Mouse (Mus musculus): ENCODE data around the gene Card10. TPM values are rescaled to one million over a fixed set of nuclear protein-coding genes. Genes with fewer than 3 reads are reported as not detected.

Card10 gene
- polyA plus RNA-seq, 1 experiment from 2014 or later, result 10.2 TPM

DNA sequence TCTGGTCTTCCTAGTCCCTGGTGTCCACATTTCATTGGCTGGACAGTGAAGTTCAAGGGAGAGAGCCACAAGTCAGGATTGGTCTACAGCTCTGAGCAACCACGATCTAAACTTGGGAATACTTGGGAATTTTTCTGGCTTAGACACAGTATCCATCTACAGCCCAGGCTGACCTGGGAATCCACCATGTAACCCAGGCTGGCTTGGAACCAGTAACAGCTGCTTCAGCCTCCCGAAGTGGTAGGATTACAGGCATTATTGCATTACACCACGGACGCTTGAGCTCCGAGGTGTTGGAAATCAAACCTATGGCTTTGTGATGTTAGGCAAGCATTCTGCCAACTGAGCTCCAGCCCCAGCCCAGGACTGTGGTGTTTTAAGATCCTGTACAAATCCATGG is 39.1 kb downstream of the Card10 start:
- Histone ChIP-seq H3K27ac (ENCODE audit: low read depth, low read length) (no peak overlapping the region), H3K4me2 (replicated peaks; ENCODE audit: low read depth, low read length) (no peak overlapping the region), H3K4me1 (ENCODE audit: control insufficient read depth, insufficient read depth, low read length) (no peaks in the 10 kb centered on the region), H3K9ac (ENCODE audit: low read depth, low read length) (no peak overlapping the region), H3K36me3 (ENCODE audit: control insufficient read depth, insufficient read depth, low read length) (no peaks in the 10 kb centered on the region), H3K27me3 (ENCODE audit: control insufficient read depth, insufficient read depth, low read length) (no peaks in the 10 kb centered on the region), H3K9me3 (ENCODE audit: control insufficient read depth, low read length) (peaks cover 2% of the 10 kb centered on the region; the same call in 1 of the 2 replicates), H3K4me3 (ENCODE audit: low read length) (no peak overlapping the region)
- no peak for ATAC-seq (ENCODE audit: low FRiP score, low TSS enrichment)
- WGBS, result 44% methylated on average over 5 of the region's 5 CpGs

DNA sequence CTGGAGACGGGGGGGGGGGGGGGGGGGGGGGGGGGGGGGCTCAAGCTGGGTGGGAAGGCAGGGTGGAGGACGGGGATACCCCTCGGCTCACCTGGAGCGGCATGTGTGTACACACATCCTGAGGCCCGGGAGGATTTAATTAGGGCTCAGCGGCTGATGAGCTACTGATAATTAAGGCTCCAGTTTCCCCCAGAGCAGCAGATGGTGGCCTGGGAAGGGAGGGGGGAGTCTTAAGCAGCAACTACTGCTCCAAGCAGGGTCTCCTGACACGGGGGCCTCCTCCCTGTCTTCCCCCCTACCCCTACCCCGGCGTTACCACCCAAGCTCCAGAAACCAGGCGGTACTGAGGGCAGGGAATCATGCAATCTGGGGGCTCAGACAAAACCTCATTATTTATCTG is 39.6 kb downstream of the Card10 start:
- WGBS, result 27% methylated on average over 9 of the region's 10 CpGs
- no peaks in the 10 kb centered on the region for H3K36me3 ChIP-seq (ENCODE audit: control insufficient read depth, insufficient read depth, low read length)

DNA sequence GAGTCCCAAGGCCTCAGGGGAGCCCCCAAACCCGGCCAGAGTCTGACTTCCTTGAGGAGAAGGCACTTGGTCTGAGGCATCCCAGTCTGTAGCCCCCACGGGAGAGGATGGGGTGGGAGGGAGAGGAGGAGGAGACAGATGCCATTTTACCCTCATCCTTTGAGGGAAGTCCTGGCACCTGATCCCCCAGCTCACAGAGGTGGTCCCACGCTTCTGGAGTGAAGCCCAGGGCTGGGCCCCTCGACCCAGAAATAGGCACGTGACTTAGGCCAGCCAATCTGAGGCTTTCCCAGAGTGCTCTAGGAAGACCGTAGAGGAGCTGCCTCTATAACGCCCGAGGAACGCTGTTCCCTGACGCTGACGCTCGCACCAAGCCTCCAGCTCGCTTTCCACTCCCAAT is 41.7 kb downstream of the Card10 start:
- H3K9me3 ChIP-seq (ENCODE audit: control insufficient read depth, low read length), result no peaks in the 10 kb centered on the region
- no peak overlapping the region for H3K27ac ChIP-seq (ENCODE audit: low read depth, low read length)
- H3K9ac ChIP-seq (ENCODE audit: low read depth, low read length), result no peak overlapping the region
- H3K36me3 ChIP-seq (ENCODE audit: control insufficient read depth, insufficient read depth, low read length), result no peaks in the 10 kb centered on the region
- H3K4me2 ChIP-seq (replicated peaks; ENCODE audit: low read depth, low read length), result no peak overlapping the region
- WGBS, result 81% methylated on average over 13 of the region's 13 CpGs
- H3K4me1 ChIP-seq (ENCODE audit: control insufficient read depth, insufficient read depth, low read length), result no peaks in the 10 kb centered on the region
- no peak overlapping the region for H3K4me3 ChIP-seq (ENCODE audit: low read length)
- no peak for ATAC-seq (ENCODE audit: low FRiP score, low TSS enrichment)
- no peaks in the 10 kb centered on the region for H3K27me3 ChIP-seq (ENCODE audit: control insufficient read depth, insufficient read depth, low read length)

More for the DNA sequence above, 39.6 kb downstream of the Card10 start:
- H3K4me1 ChIP-seq (ENCODE audit: control insufficient read depth, insufficient read depth, low read length), result no peaks in the 10 kb centered on the region
- ATAC-seq (ENCODE audit: low FRiP score, low TSS enrichment), result no peak
- H3K4me2 ChIP-seq (replicated peaks; ENCODE audit: low read depth, low read length), result no peak overlapping the region
- H3K27ac ChIP-seq (ENCODE audit: low read depth, low read length), result no peak overlapping the region
- H3K9me3 ChIP-seq (ENCODE audit: control insufficient read depth, low read length), result no peaks in the 10 kb centered on the region
- H3K27me3 ChIP-seq (ENCODE audit: control insufficient read depth, insufficient read depth, low read length), result no peaks in the 10 kb centered on the region
- H3K9ac ChIP-seq (ENCODE audit: low read depth, low read length), result no peak overlapping the region
- H3K4me3 ChIP-seq (ENCODE audit: low read length), result no peak overlapping the region

DNA sequence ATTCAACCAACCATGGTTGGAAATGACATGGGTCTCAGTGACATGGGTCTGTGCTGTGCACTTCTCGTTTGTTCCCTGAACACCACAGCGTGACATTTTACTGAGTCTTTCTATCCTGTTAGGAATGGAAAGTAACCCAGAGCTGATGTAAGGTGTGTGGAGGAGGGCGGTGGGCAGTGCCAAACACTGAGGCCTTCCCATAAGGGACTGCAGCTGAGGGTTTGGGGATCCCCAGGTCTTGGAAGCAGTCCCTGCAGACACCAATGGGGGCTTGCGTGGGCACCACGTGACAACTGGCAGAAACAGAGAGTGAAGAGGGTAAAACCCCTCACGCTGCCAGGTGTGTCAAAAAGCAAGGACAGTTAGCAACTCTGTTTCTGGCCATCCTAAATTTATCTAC is 44.7 kb downstream of the Card10 start:
- WGBS, result 88% methylated on average over 6 of the region's 6 CpGs

DNA sequence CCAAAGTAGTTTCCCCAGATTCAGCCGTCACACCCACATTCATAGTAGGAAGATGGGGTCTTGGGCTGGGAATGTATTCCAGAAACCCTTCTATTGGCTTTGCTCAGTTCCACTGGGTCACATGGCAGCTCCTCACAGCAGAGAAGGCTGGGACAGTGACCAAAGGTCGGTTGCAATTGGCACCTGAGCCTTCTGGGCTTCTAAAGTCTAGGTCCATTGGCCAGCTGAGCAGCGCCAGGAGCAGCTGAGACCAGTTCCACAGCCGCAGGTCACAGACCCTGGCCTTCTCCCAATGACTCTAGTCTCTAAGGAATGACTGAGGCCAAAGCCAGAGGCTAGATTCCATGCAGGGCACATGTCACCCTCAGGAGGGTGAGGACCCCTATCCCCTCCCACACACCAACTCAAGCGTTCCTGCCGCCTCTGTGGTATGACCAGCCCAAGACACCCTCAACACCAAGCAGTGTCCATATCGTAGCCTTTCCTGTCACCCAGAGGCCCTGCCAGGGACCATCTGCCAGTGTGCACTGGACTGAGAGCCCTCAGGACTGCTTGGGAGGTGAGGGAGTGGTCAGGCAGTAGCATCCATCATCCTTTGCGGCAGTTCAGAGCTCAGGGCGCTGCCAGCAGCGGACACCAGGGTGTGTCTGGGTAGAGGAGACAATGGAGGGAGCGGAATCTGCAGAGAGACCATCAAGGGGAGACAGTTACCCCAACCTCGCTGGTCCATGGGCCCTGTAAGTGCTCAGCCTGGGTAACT is 46.7 kb downstream of the Card10 start:
- 67% methylated on average over 12 of the region's 12 CpGs for WGBS
- Histone ChIP-seq H3K4me2 (replicated peaks; ENCODE audit: low read depth, low read length) (no peak overlapping the region), H3K27me3 (ENCODE audit: control insufficient read depth, insufficient read depth, low read length) (no peaks in the 10 kb centered on the region), H3K9me3 (ENCODE audit: control insufficient read depth, low read length) (no peaks in the 10 kb centered on the region), H3K36me3 (ENCODE audit: control insufficient read depth, insufficient read depth, low read length) (no peaks in the 10 kb centered on the region), H3K27ac (ENCODE audit: low read depth, low read length) (no peak overlapping the region), H3K4me3 (ENCODE audit: low read length) (no peak overlapping the region), H3K9ac (ENCODE audit: low read depth, low read length) (no peak overlapping the region), H3K4me1 (ENCODE audit: control insufficient read depth, insufficient read depth, low read length) (no peaks in the 10 kb centered on the region)
- ATAC-seq (ENCODE audit: low FRiP score, low TSS enrichment), result no peak

More for the DNA sequence above, 44.7 kb downstream of the Card10 start:
- no peaks in the 10 kb centered on the region for H3K9me3 ChIP-seq (ENCODE audit: control insufficient read depth, low read length)
- no peak overlapping the region for H3K4me2 ChIP-seq (replicated peaks; ENCODE audit: low read depth, low read length)
- H3K27ac ChIP-seq (ENCODE audit: low read depth, low read length), result no peak overlapping the region
- no peaks in the 10 kb centered on the region for H3K27me3 ChIP-seq (ENCODE audit: control insufficient read depth, insufficient read depth, low read length)
- no peaks in the 10 kb centered on the region for H3K36me3 ChIP-seq (ENCODE audit: control insufficient read depth, insufficient read depth, low read length)
- no peaks in the 10 kb centered on the region for H3K4me1 ChIP-seq (ENCODE audit: control insufficient read depth, insufficient read depth, low read length)
- H3K9ac ChIP-seq (ENCODE audit: low read depth, low read length), result no peak overlapping the region
- no peak overlapping the region for H3K4me3 ChIP-seq (ENCODE audit: low read length)
- ATAC-seq (ENCODE audit: low FRiP score, low TSS enrichment), result no peak

DNA sequence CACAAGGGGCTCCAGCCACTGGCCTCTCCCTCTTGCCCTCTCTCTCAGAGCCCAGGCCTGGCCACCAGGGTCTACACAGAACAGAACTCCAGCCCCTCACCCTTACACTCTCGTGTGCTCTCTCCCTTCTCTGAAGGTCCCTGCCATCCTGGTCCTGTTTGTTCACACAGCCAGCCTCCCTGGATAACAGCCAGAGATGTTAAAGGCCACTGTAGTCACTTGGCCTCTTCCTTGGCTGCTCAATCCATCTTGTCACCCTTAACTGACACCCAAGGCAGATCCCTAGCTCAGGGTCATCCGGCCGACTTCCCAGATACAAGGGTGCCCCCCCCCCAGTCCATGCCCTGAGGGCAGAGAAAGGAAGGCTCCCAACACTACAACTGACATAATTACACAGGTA is 47.6 kb downstream of the Card10 start:
- Histone ChIP-seq H3K27me3 (ENCODE audit: control insufficient read depth, insufficient read depth, low read length) (no peaks in the 10 kb centered on the region), H3K4me3 (ENCODE audit: low read length) (no peak overlapping the region), H3K36me3 (ENCODE audit: control insufficient read depth, insufficient read depth, low read length) (no peaks in the 10 kb centered on the region), H3K9me3 (ENCODE audit: control insufficient read depth, low read length) (no peaks in the 10 kb centered on the region), H3K4me2 (replicated peaks; ENCODE audit: low read depth, low read length) (no peak overlapping the region), H3K27ac (ENCODE audit: low read depth, low read length) (no peak overlapping the region), H3K9ac (ENCODE audit: low read depth, low read length) (no peak overlapping the region), H3K4me1 (ENCODE audit: control insufficient read depth, insufficient read depth, low read length) (no peaks in the 10 kb centered on the region)
- 57% methylated on average over 3 of the region's 3 CpGs for WGBS
- no peak for ATAC-seq (ENCODE audit: low FRiP score, low TSS enrichment)

DNA sequence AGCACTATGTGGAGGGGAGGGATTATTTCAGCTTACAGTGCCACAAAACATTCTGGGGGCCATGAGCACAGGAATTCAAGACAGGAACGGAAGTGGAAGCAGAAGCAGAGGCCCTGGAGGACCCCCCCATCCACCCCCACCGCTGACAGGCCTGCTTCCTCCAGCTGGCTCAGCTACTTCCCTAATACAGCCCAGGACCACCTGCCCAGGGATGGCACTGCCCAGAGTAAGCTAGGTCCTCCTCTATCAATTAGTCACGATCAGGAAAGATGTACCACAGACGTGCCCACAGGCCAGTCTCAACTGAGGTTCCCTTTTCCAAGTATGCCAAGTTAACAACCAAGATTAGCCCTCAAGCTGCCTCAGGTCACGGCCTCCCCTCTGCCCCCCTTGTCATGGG is 48.7 kb downstream of the Card10 start:
- H3K9me3 ChIP-seq (ENCODE audit: control insufficient read depth, low read length), result no peaks in the 10 kb centered on the region
- H3K36me3 ChIP-seq (ENCODE audit: control insufficient read depth, insufficient read depth, low read length), result no peaks in the 10 kb centered on the region
- H3K4me2 ChIP-seq (replicated peaks; ENCODE audit: low read depth, low read length), result no peak overlapping the region
- no peak overlapping the region for H3K4me3 ChIP-seq (ENCODE audit: low read length)
- H3K27me3 ChIP-seq (ENCODE audit: control insufficient read depth, insufficient read depth, low read length), result no peaks in the 10 kb centered on the region
- H3K9ac ChIP-seq (ENCODE audit: low read depth, low read length), result no peak overlapping the region
- ATAC-seq (ENCODE audit: low FRiP score, low TSS enrichment), result no peak
- no peaks in the 10 kb centered on the region for H3K4me1 ChIP-seq (ENCODE audit: control insufficient read depth, insufficient read depth, low read length)
- WGBS, result 74% methylated on average over 5 of the region's 5 CpGs
- no peak overlapping the region for H3K27ac ChIP-seq (ENCODE audit: low read depth, low read length)

DNA sequence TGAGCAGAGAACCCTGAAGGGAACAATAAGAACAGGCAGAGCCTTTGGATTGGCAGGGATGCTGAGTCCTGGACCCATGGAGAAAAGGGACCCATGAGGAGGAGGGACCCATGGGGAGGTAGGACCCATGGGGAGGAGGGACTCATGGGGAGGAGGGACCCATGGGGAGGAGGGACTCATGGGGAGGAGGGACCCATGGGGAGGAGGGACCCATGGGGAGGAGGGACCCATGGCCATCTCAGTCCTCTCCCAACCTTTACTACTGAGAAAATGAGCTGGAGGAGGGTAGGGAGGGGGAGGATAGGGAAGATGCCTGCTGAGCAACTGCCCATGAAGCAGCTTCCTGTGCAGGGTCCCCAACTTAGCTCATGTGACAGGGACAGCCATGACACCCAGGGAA is 49.9 kb downstream of the Card10 start:
- H3K4me3 ChIP-seq (ENCODE audit: low read length), result no peak overlapping the region
- H3K9me3 ChIP-seq (ENCODE audit: control insufficient read depth, low read length), result no peaks in the 10 kb centered on the region
- no peak overlapping the region for H3K4me2 ChIP-seq (replicated peaks; ENCODE audit: low read depth, low read length)
- H3K4me1 ChIP-seq (ENCODE audit: control insufficient read depth, insufficient read depth, low read length), result no peaks in the 10 kb centered on the region
- no peaks in the 10 kb centered on the region for H3K36me3 ChIP-seq (ENCODE audit: control insufficient read depth, insufficient read depth, low read length)
- no peak overlapping the region for H3K9ac ChIP-seq (ENCODE audit: low read depth, low read length)
- H3K27ac ChIP-seq (ENCODE audit: low read depth, low read length), result no peak overlapping the region
- no peak for ATAC-seq (ENCODE audit: low FRiP score, low TSS enrichment)
- no peaks in the 10 kb centered on the region for H3K27me3 ChIP-seq (ENCODE audit: control insufficient read depth, insufficient read depth, low read length)

DNA sequence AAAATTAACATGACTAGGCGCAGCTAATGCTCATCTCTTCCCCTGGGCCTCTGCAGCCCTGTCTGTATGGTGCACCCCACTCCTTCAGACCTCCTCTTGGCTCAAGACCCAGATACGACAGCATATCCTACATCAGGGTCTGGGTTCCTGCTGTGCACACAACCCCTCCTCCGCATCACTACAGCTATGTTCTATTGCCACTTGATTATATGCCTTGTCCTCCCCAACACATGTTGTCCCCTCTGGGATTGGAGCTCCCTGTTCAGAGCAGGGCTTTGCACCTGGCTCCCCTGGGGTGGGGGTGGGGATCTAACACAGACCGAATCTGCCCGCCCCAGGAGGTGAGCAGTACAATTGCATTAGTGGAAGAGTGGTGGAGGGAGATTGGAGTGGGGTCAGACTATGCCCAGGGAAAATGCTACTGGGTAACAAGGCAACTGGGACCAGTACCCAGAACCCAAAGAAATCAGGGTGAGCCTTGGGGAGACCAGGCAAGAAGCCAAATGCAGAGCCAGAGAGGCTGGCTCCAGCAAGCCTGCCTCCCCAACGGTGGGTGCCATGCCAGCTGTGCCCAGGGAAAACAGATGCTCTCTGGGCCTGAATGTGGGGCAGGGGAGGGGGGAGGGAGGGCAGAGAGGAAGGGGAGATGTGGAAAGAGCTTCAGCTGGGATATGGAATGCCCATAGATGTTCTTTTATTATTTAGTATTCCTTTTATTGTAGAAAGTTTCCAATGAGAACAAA is 52.1 kb downstream of the Card10 start:
- Histone ChIP-seq H3K9me3 (ENCODE audit: control insufficient read depth, low read length) (no peaks in the 10 kb centered on the region), H3K27me3 (ENCODE audit: control insufficient read depth, insufficient read depth, low read length) (no peaks in the 10 kb centered on the region), H3K9ac (ENCODE audit: low read depth, low read length) (no peak overlapping the region), H3K4me1 (ENCODE audit: control insufficient read depth, insufficient read depth, low read length) (no peaks in the 10 kb centered on the region), H3K4me3 (ENCODE audit: low read length) (no peak overlapping the region), H3K36me3 (ENCODE audit: control insufficient read depth, insufficient read depth, low read length) (no peaks in the 10 kb centered on the region), H3K27ac (ENCODE audit: low read depth, low read length) (no peak overlapping the region), H3K4me2 (replicated peaks; ENCODE audit: low read depth, low read length) (no peak overlapping the region)
- WGBS, result 60% methylated on average over 6 of the region's 6 CpGs
- ATAC-seq (ENCODE audit: low FRiP score, low TSS enrichment), result no peak

Data from kidney, embryonic 14.5 days (tissue).